Mouse (Mus musculus) embryonic stem cell, embryonic (primary cell): Measurements from ENCODE around the gene Med21.

Experiments
- CTCF ChIA-PET, 4 experiments: fragments of 300-600 bp in 2 of 4; fragments of 350-600 bp in 2 of 4; sonication (Branson Sonifier 250); formaldehyde crosslinking; loops; one replicate each; lab custom pipeline; 2022; ENCODE audit warnings: inconsistent platforms in 2 of 4; lab: Charles Lee
- POLR2A ChIA-PET, 4 experiments: fragments of 300-600 bp in 2 of 4; fragments of 350-600 bp in 2 of 4; sonication (Branson Sonifier 250); formaldehyde crosslinking; loops; one replicate each; lab custom pipeline; 2022; ENCODE audit warnings: antibody characterized with exemption in 4 of 4, inconsistent platforms in 1 of 4; lab: Charles Lee

Gene Med21

DNA sequence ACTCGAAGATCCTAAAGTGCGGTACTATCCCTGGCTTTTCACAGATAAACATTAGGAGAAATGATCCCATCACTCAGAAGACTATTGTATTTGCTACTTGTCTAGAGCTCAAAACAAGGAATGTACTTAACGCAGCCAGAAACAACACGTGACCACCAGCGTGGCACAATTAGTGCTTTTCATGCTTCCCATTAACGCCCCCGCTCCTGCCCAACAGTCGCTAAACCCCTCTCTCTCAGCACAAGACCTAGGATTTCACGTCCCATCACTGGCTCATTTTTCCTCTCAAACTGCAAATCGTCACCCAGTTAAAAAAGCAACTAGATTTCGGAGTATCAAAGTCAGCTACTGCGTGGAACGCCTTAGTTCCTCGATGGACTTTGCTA lies 8.7 kb upstream of the Med21 start:
- ChIA-PET CTCF (interaction anchor here in 2 of 4 experiments (0.5 to 1.1 kb wide), 4 partner anchors 8 to 1734 kb away, joined by 3 to 7 read pairs (median 4); no protein-coding TSS in a partner anchor), POLR2A (interaction anchor here (0.6 to 6.8 kb wide), 27 partner anchors 9 to 1422 kb away, joined by 3 to 89 read pairs (median 4); partner anchors contain the start of genes Med21 (in 4 of the 4), Tm7sf3 (in 4 of the 4), Ints13 (in 1 of the 4) and Stk38l (in 1 of the 4))

DNA sequence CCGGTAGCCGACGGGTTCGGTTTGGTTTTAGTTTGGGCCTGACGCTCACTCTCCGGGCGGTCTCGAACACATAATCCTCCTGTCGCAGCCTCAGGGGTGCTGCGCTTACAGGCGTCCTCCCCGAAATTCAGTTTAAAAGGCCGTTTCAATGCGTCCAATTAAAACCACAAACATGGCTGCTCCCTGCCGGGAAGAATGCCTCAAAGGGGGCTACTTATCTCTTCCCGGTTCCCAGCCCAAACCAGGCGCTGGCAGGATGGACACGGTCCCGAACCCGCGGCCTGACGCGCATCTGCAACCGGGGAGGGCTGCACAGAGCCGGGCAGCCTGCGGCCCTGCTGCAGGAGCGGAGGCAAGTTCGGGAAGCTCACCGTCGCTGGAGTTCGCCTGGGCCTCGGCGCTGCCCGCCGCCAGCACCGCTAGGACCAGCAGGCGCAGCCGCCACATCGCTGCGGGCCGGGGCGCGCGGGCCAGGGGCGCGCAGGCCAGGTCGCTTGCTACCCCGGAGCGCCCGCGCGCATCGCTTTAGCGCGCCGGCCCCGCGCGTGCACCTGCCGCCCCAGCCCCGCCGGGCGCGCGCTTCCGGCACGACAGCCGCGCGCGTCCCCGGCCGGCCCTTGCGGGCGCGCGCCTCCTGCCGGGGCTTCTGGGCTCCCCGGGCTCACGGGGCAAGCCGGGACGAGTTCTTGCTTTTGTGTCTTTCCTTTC lies 8.2 kb upstream of the Med21 start:
- POLR2A ChIA-PET: interaction anchor here (0.6 to 6.8 kb wide), 32 partner anchors 8 to 1476 kb away, joined by 3 to 89 read pairs (median 4); partner anchors contain the start of genes Med21 (in 4 of the 4), Tm7sf3 (in 4 of the 4), Ints13 (in 1 of the 4) and Stk38l (in 1 of the 4)
- CTCF ChIA-PET: interaction anchor here in 3 of 4 experiments (0.5 to 0.8 kb wide), 6 partner anchors 8 to 1735 kb away, joined by 3 to 7 read pairs (median 4); no protein-coding TSS in a partner anchor

DNA sequence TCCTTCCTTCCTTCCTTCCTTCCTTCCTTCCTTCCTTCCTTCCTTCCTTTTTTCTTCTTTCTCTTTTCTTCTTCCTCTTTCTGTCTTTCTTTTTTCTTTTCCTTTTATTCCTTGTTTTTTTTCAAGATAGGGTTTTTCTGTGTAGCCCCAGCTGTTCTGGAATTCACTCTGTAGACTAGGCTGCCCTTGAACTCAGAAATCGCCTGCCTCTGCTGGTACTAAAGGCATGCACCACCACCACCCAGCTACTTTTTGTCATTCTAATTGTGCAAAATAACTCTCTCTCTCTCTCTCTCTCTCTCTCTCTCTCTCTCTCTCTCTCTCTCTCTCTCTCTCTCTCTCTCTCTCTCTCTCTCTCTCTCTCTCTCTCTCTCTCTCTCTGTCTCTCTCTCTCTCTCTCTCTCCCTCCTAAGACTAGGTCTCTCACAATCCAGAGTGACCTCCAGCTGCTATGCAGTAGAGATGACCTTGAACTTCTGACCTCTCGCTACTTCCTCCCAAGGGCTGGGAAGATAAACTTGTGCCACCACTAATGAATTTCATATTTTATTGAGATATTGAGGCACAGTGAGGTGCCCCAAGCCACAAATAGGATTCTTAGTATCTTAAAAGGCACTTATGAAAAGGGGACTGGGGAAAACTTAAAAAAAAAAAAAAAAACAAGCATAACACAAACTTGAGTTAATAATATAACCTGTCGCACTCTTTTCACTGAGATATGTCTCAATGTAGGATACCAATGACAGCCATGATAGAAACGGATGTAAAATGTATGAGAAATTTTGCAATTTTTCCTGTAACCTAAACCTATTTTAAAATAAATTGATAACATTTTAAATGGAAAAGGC lies 7.4 kb upstream of the Med21 start:
- POLR2A ChIA-PET: interaction anchor here (0.6 to 6.8 kb wide), 23 partner anchors 7 to 1475 kb away, joined by 3 to 89 read pairs (median 4); partner anchors contain the start of genes Med21 (in 3 of the 4) and Tm7sf3 (in 3 of the 4)
- CTCF ChIA-PET: interaction anchor here in 2 of 4 experiments (0.6 to 0.7 kb wide), 3 partner anchors 13 to 442 kb away, joined by 3 to 4 read pairs (median 4); no protein-coding TSS in a partner anchor

- POLR2A ChIA-PET: interaction anchor here in 3 of 4 experiments (0.6 to 1.6 kb wide), 9 partner anchors 15 to 448 kb away, joined by 3 to 7 read pairs (median 4); no protein-coding TSS in a partner anchor
- CTCF ChIA-PET: interaction anchor here in 1 of 4 experiments (1.1 kb wide), 1 partner anchor 23 kb away, joined by 3 read pairs; no protein-coding TSS in a partner anchor
These were observed 5.9 kb upstream of the Med21 start for GRCm38 (mm10) chr6:146636482-146636881.

- POLR2A ChIA-PET: interaction anchor here in 1 of 4 experiments (4.5 kb wide), 1 partner anchor 8 kb away, joined by 81 read pairs; no protein-coding TSS in a partner anchor
- CTCF ChIA-PET: no interaction called here
These were observed 2.0 kb upstream of the Med21 start for GRCm38 (mm10) chr6:146640068-146640965.

GRCm38 (mm10) chr6:146640991-146641390 lies 1.4 kb upstream of the Med21 start:
- ChIA-PET CTCF (interaction anchor here in 1 of 4 experiments (1.0 kb wide), 1 partner anchor 16 kb away, joined by 3 read pairs; no protein-coding TSS in a partner anchor), POLR2A (interaction anchor here in 2 of 4 experiments (1.2 to 4.5 kb wide), 5 partner anchors 9 to 83 kb away, joined by 3 to 89 read pairs (median 5); partner anchors contain the start of gene Stk38l (in 1 of the 2))

GRCm38 (mm10) chr6:146641621-146642210 lies 631 bp upstream of the Med21 start:
- POLR2A ChIA-PET: interaction anchor here (0.5 to 4.5 kb wide), 45 partner anchors 8 to 1566 kb away, joined by 3 to 89 read pairs (median 4); partner anchors contain the start of genes Ints13 (in 2 of the 4), Stk38l (in 2 of the 4), Arntl2 (in 1 of the 4) and Bcat1 (in 1 of the 4)
- CTCF ChIA-PET: interaction anchor here in 2 of 4 experiments (0.6 to 1.0 kb wide), 2 partner anchors 8 to 15 kb away, joined by 3 read pairs; no protein-coding TSS in a partner anchor

DNA sequence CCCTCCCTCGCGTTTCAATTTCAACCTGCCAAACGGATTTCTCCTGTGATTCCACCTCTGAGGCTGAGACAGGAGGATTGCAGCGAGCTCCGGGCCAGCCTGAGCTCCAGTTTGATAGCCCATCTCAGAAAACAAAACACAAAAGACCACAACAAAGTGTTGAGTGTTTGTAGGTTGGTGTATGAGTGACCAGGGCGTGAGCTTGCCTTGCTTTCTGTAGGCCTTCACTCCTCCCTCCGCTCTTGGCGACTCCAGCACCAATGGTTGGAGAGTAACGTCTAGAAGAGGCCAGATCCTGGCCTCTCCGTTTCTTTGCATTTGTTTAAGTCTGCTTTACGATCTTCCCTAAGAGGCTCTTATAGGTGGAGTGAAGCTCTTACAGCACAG lies 830 bp downstream of the Med21 start:
- ChIA-PET POLR2A (interaction anchor here in 3 of 4 experiments (0.6 to 4.5 kb wide), 30 partner anchors 9 to 1554 kb away, joined by 3 to 89 read pairs (median 5); partner anchors contain the start of genes Ppfibp1 (in 2 of the 3) and Ccdc91 (in 1 of the 3)), CTCF (interaction anchor here in 1 of 4 experiments (0.6 kb wide), 1 partner anchor 244 kb away, joined by 3 read pairs; no protein-coding TSS in a partner anchor)

DNA sequence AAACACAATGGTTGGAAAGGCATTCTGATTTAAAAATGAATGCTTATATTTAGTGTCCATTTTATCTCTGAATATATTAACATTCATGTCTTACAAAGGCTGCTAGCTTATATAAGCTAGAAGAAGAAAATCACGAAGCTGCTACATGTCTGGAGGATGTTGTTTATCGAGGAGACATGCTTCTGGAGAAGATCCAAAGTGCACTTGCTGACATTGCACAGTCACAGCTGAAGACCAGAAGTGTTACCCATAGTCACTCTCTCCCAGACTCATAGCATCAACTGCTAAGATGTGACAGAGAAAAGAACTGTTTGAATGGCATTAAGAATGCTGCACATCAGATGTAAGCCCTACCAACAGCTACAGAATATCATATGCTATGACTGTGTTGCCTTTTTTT lies 7.7 kb downstream of the Med21 start:
- CTCF ChIA-PET: interaction anchor here in 1 of 4 experiments (1.0 kb wide), 1 partner anchor 113 kb away, joined by 3 read pairs; no protein-coding TSS in a partner anchor
- POLR2A ChIA-PET: interaction anchor here in 2 of 4 experiments (0.6 to 2.1 kb wide), 3 partner anchors 8 to 1287 kb away, joined by 3 to 5 read pairs (median 3); partner anchors contain the start of genes Med21 (in 1 of the 2) and Tm7sf3 (in 1 of the 2)

- CTCF ChIA-PET: no interaction called here
- POLR2A ChIA-PET: interaction anchor here in 3 of 4 experiments (0.5 to 2.1 kb wide), 3 partner anchors 9 to 129 kb away, joined by 3 to 10 read pairs (median 5); partner anchors contain the start of genes Med21 (in 1 of the 3) and Tm7sf3 (in 1 of the 3)
These were observed 9.1 kb downstream of the Med21 start for GRCm38 (mm10) chr6:146651431-146651830.

DNA sequence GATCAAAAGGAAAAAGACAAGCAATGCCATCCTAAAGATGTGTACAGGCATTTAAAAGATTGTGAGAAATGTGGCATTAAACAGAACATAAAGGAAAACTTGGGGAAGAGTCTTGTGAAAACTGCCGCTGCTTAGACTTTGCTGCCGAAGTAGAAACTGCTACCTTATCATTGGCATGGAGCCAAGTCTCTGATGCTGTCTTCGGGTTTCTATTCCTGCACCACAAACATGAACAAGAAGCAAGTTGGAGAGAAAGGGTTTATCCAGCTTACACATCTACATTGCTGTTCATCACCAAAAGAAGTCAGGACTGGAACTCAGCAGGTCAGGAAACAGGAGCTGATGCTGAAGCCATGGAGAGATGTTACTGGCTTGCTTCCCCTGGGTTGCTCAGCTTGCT lies 10.8 kb downstream of the Med21 start:
- ChIA-PET CTCF (no interaction called here), POLR2A (interaction anchor here in 3 of 4 experiments (0.5 to 5.4 kb wide), 5 partner anchors 10 to 109 kb away, joined by 3 to 30 read pairs (median 4); partner anchors contain the start of genes Med21 (in 2 of the 3) and Tm7sf3 (in 2 of the 3))

GRCm38 (mm10) chr6:146660591-146660990 lies 18.2 kb downstream of the Med21 start:
- ChIA-PET CTCF (interaction anchor here in 3 of 4 experiments (0.6 to 1.7 kb wide), 7 partner anchors 13 to 137 kb away, joined by 3 to 5 read pairs (median 4); no protein-coding TSS in a partner anchor), POLR2A (no interaction called here)

DNA sequence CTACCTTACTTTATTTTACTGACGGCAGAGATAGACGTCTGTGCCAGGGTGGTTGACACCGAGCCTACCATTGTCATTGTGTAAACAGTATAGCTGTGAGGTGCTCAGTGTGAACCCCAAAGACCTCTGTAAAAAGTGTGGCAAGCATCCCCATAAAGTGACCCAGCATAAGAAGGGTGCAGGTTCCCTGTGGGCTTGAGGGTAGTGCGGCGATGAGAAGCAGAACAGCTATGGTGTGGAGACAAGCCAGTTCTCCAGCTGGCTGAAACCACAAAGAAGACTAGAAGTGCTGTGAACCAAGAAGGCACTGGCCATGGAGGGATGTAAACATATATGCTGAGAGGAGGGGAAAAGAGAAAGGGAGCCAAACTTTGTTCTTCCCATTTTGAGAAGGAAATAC lies 19.3 kb downstream of the Med21 start:
- POLR2A ChIA-PET: interaction anchor here in 1 of 4 experiments (1.2 kb wide), 1 partner anchor 25 kb away, joined by 4 read pairs; no protein-coding TSS in a partner anchor
- CTCF ChIA-PET: interaction anchor here (0.6 to 1.7 kb wide), 5 partner anchors 12 to 136 kb away, joined by 3 to 5 read pairs (median 3); no protein-coding TSS in a partner anchor

DNA sequence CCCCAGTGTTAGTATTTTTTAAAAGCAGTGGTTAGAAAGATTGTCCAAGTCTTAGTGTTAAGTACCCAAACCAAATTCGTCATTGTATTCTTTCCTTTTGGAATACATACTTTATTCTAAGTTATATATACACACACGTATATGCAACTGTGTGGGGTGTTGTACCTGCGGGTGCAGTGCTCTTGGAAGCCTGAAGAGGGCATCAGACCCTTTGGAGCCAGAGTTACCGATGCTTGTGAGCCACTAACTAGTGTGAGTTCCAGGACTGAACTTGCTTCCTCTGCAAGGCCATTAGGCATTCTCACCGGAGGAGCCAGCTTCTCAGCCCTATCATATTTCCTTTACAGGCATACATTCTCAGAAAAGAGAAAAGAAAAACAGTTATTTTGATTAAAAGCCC lies 20.3 kb downstream of the Med21 start:
- CTCF ChIA-PET: no interaction called here
- POLR2A ChIA-PET: interaction anchor here in 1 of 4 experiments (1.2 kb wide), 1 partner anchor 26 kb away, joined by 4 read pairs; no protein-coding TSS in a partner anchor

- ChIA-PET CTCF (interaction anchor here in 3 of 4 experiments (0.6 to 1.2 kb wide), 3 partner anchors 22 to 960 kb away, joined by 3 to 7 read pairs (median 3); no protein-coding TSS in a partner anchor), POLR2A (interaction anchor here in 3 of 4 experiments (0.5 to 1.7 kb wide), 6 partner anchors 10 to 60 kb away, joined by 3 to 4 read pairs (median 4); partner anchors contain the start of genes Med21 (in 1 of the 3), Stk38l (in 1 of the 3) and Tm7sf3 (in 1 of the 3))
These were observed 21.8 kb downstream of the Med21 start for GRCm38 (mm10) chr6:146664116-146664515.
